Mouse (Mus musculus) hindbrain, embryonic 14.5 days (tissue): ENCODE data around the gene Fbxw10. TPM values are rescaled to one million over a fixed set of nuclear protein-coding genes. Genes with fewer than 3 reads are reported as not detected.

Experiments
- ATAC-seq: fragments of 200-750 bp; cut with Nextera tagmentation; 2 replicates; pipeline ENCODE4 v1.8.0; 2017; ENCODE audit warnings: moderate number of reproducible peaks, mild to moderate bottlenecking, moderate TSS enrichment, moderate library complexity; ENCODE audit not compliant: low FRiP score
- DNase-seq: peaks from one replicate; pipeline ENCODE4 v3.0.0-alpha.2; 2015; ENCODE audit warnings: low spot score
- H3K27ac ChIP-seq: fragments of 300-500 bp; sonication (generic); 2 replicates; pipeline ENCODE4 v1.5.1; 2014; ENCODE audit warnings: mild to moderate bottlenecking, moderate library complexity
- H3K27me3 ChIP-seq: fragments of 300-500 bp; sonication (generic); 2 replicates; pipeline ENCODE4 v1.6.1; 2014; ENCODE audit warnings: mild to moderate bottlenecking, low read length, mixed read lengths; ENCODE audit not compliant: control insufficient read depth, insufficient read depth
- H3K36me3 ChIP-seq: fragments of 300-500 bp; sonication (generic); replicated peaks from 2 replicates; pipeline ENCODE4 v1.6.1; 2014; ENCODE audit not compliant: control insufficient read depth, insufficient read depth
- H3K4me1 ChIP-seq: fragments of 300-500 bp; sonication (generic); replicated peaks from 2 replicates; pipeline ENCODE4 v1.6.1; 2014; ENCODE audit warnings: antibody characterized with exemption, low read length, mixed read lengths; ENCODE audit not compliant: control insufficient read depth, insufficient read depth
- H3K4me2 ChIP-seq: fragments of 300-500 bp; sonication (generic); replicated peaks from 2 replicates; pipeline ENCODE4 v1.6.1; 2014; ENCODE audit warnings: mild to moderate bottlenecking, moderate library complexity
- H3K4me3 ChIP-seq: fragments of 300-500 bp; sonication (generic); replicated peaks from 2 replicates; pipeline ENCODE4 v1.5.1; 2014; ENCODE audit warnings: mild to moderate bottlenecking, low read length
- H3K9ac ChIP-seq: fragments of 300-500 bp; sonication (generic); 2 replicates; pipeline ENCODE4 v1.6.1; 2014
- H3K9me3 ChIP-seq: fragments of 300-500 bp; sonication (generic); 2 replicates; pipeline ENCODE4 v1.6.1; 2016; ENCODE audit warnings: low read length; ENCODE audit not compliant: control insufficient read depth
- WGBS: fragments of 180-500 bp; shearing (Covaris S2); extraction: QIAGEN DNeasy Blood & Tissue Kit; methylation state at CpG from one replicate; pipeline ENCODE4 v1.1.7; 2014; 5-methylcytosine and 5-hydroxymethylcytosine counted together
- polyA plus RNA-seq: library from polyadenylated mRNA; unstranded; fragments of >200 nt; fragmentation: Nextera tagmentation; extraction: Ambion mirVana; gene quantifications from 2 replicates; pipeline ENCODE4 v1.2.1, GENCODE M21; 2014

Gene Fbxw10
- polyA plus RNA-seq, 1 experiment from 2014 or later = 0.25 TPM

- Histone ChIP-seq H3K27ac (peak within 1 kb of the TSS; percentile 91), H3K4me2 (peak within 1 kb of the TSS; percentile 79), H3K4me1 (peaks cover 7% of the 10 kb centered on the region; the same call in 1 of the 2 replicates), H3K36me3 (peaks cover 11% of the 10 kb centered on the region), H3K27me3 (no peaks in the 10 kb centered on the region), H3K4me3 (peak within 1 kb of the TSS; percentile 88), H3K9ac (peak within 1 kb of the TSS; percentile 96), H3K9me3 (no peaks in the 10 kb centered on the region)
- ATAC-seq = peak; percentile 97
- 2% methylated on average over 55 of the region's 55 CpGs for WGBS
- peak; percentile 97 for DNase-seq
These were observed 32.6 kb downstream of the Fbxw10 start, which contains the start of gene Tvp23b for GRCm38 (mm10) chr11:62879220-62880048. Gene Tvp23b (plus strand): TSS chr11:62879455.

- 92% methylated on average over 8 of the region's 8 CpGs for WGBS
- no peak overlapping the region for H3K27ac ChIP-seq
- ATAC-seq (no peak), DNase-seq (no peak)
- no peaks in the 10 kb centered on the region for H3K9me3 ChIP-seq
- H3K4me1 ChIP-seq = peaks cover 7% of the 10 kb centered on the region; the same call in 1 of the 2 replicates
- no peaks in the 10 kb centered on the region for H3K27me3 ChIP-seq
- no peak overlapping the region for H3K4me3 ChIP-seq
- peaks cover 47% of the 10 kb centered on the region for H3K36me3 ChIP-seq
- no peak overlapping the region for H3K4me2 ChIP-seq
- no peak overlapping the region for H3K9ac ChIP-seq
These were observed 36.5 kb downstream of the Fbxw10 start for GRCm38 (mm10) chr11:62883407-62883806.

- Histone ChIP-seq H3K9me3 (no peaks in the 10 kb centered on the region), H3K9ac (no peak overlapping the region), H3K4me2 (no peak overlapping the region), H3K27me3 (no peaks in the 10 kb centered on the region), H3K36me3 (peaks cover 47% of the 10 kb centered on the region), H3K4me3 (no peak overlapping the region), H3K27ac (no peak overlapping the region), H3K4me1 (peaks cover 2% of the 10 kb centered on the region; the same call in 1 of the 2 replicates)
- WGBS = 67% methylated on average over 5 of the region's 5 CpGs
- DNase-seq (no peak), ATAC-seq (no peak)
These were observed 38.5 kb downstream of the Fbxw10 start for GRCm38 (mm10) chr11:62885323-62885722.

GRCm38 (mm10) chr11:62890796-62891195, 43.9 kb downstream of the Fbxw10 start:
- Histone ChIP-seq H3K4me2 (no peak overlapping the region), H3K9ac (no peak overlapping the region), H3K4me1 (no peaks in the 10 kb centered on the region), H3K36me3 (peaks cover 59% of the 10 kb centered on the region), H3K27me3 (no peaks in the 10 kb centered on the region), H3K27ac (no peak overlapping the region), H3K9me3 (no peaks in the 10 kb centered on the region), H3K4me3 (no peak overlapping the region)
- ATAC-seq = no peak
- 81% methylated on average over 4 of the region's 4 CpGs for WGBS
- DNase-seq = no peak

DNA sequence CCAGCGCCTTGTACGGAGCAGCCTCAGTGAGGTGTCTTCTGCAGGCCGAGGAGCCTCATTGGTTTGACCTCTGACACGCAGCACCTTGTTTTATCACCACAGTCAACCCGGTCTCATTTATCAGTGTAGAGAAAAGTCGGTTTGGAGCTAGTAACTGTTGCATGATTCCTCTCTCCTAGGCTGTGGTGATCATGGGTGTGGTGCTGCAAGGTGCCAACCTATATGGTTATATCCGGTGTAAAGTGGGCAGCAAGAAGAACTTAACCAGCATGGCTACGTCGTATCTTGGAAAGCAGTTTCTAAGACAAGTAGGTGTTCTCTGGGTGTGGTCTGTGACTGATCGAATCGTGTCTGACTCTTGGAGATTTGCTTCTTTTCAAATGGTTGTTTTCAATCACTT, 44.9 kb downstream of the Fbxw10 start:
- no peak overlapping the region for H3K27ac ChIP-seq
- no peak for DNase-seq
- H3K9me3 ChIP-seq = no peaks in the 10 kb centered on the region
- ATAC-seq = no peak
- H3K4me1 ChIP-seq = no peaks in the 10 kb centered on the region
- no peaks in the 10 kb centered on the region for H3K27me3 ChIP-seq
- no peak overlapping the region for H3K9ac ChIP-seq
- no peak overlapping the region for H3K4me2 ChIP-seq
- H3K4me3 ChIP-seq = no peak overlapping the region
- 95% methylated on average over 11 of the region's 11 CpGs for WGBS
- peaks cover 51% of the 10 kb centered on the region for H3K36me3 ChIP-seq

GRCm38 (mm10) chr11:62901699-62902323, 54.9 kb downstream of the Fbxw10 start:
- peak; percentile 62; the same call in 1 of the 2 replicates for ATAC-seq

GRCm38 (mm10) chr11:62903871-62904495, 57.1 kb downstream of the Fbxw10 start:
- Histone ChIP-seq H3K9me3 (no peaks in the 10 kb centered on the region), H3K4me3 (no peak overlapping the region), H3K27me3 (no peaks in the 10 kb centered on the region), H3K36me3 (no peaks in the 10 kb centered on the region), H3K9ac (no peak overlapping the region), H3K4me1 (no peaks in the 10 kb centered on the region), H3K4me2 (no peak overlapping the region), H3K27ac (no peak overlapping the region)
- 77% methylated on average over 6 of the region's 6 CpGs for WGBS
- DNase-seq (no peak), ATAC-seq (no peak)

More at GRCm38 (mm10) chr11:62901699-62902323, 54.9 kb downstream of the Fbxw10 start:
- H3K4me3 ChIP-seq = no peak overlapping the region
- no peaks in the 10 kb centered on the region for H3K9me3 ChIP-seq
- peak; percentile 94 for DNase-seq
- no peak overlapping the region for H3K4me2 ChIP-seq
- no peaks in the 10 kb centered on the region for H3K4me1 ChIP-seq
- no peaks in the 10 kb centered on the region for H3K27me3 ChIP-seq
- H3K36me3 ChIP-seq = no peaks in the 10 kb centered on the region
- H3K9ac ChIP-seq = no peak overlapping the region
- H3K27ac ChIP-seq = no peak overlapping the region
- 37% methylated on average over 12 of the region's 12 CpGs for WGBS

DNA sequence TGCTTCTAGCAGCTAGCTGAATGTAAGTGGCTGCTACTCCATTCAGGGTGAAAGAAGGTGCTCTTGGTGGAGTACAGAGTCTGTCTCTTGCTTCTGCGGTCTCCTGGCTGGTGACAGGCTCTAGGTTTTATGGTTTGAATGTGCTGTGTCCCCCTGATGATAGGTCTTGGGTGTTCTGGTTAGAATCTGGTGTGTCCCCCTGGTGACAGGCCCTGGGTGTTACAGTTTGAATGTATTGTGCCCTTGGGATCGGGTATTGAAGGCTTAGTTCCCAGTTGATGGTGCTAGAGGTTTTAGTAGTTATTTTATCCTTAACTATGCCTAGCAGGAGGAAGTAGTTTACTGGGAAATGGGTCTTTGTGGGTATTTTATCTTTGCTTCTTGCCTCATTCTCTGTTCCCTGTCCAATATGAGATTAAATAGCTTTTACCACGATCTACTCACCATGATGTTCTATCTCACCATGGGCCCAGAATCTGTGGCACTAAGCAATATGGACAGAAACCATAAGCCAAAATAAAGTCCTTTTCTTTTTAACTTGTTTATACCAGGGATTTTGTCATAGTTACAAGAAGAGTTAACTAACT, 62.9 kb downstream of the Fbxw10 start:
- H3K4me3 ChIP-seq = no peak overlapping the region
- no peaks in the 10 kb centered on the region for H3K9me3 ChIP-seq
- H3K9ac ChIP-seq = no peak overlapping the region
- no peaks in the 10 kb centered on the region; the same call in 1 of the 2 replicates for H3K4me1 ChIP-seq
- DNase-seq (no peak), ATAC-seq (no peak)
- H3K4me2 ChIP-seq = no peak overlapping the region
- WGBS = 80% methylated on average over 3 of the region's 3 CpGs
- no peaks in the 10 kb centered on the region for H3K27me3 ChIP-seq
- no peak overlapping the region for H3K27ac ChIP-seq
- no peaks in the 10 kb centered on the region for H3K36me3 ChIP-seq

GRCm38 (mm10) chr11:62911362-62911761, 64.5 kb downstream of the Fbxw10 start:
- Histone ChIP-seq H3K4me2 (no peak overlapping the region), H3K9ac (no peak overlapping the region), H3K9me3 (no peaks in the 10 kb centered on the region), H3K4me1 (no peaks in the 10 kb centered on the region; the same call in 1 of the 2 replicates), H3K27me3 (no peaks in the 10 kb centered on the region), H3K27ac (no peak overlapping the region), H3K4me3 (no peak overlapping the region), H3K36me3 (no peaks in the 10 kb centered on the region)
- DNase-seq = no peak
- WGBS = 19% methylated on average over 8 of the region's 8 CpGs
- ATAC-seq = peak; percentile 37; the same call in 1 of the 2 replicates
